Mouse (Mus musculus): ENCODE results near the gene Pard3b. TPM values are rescaled to one million over a fixed set of nuclear protein-coding genes. Genes with fewer than 3 reads are reported as not detected.

Pard3b gene
- polyA plus RNA-seq, 1 experiment from 2014 or later, result 17.9 TPM

DNA sequence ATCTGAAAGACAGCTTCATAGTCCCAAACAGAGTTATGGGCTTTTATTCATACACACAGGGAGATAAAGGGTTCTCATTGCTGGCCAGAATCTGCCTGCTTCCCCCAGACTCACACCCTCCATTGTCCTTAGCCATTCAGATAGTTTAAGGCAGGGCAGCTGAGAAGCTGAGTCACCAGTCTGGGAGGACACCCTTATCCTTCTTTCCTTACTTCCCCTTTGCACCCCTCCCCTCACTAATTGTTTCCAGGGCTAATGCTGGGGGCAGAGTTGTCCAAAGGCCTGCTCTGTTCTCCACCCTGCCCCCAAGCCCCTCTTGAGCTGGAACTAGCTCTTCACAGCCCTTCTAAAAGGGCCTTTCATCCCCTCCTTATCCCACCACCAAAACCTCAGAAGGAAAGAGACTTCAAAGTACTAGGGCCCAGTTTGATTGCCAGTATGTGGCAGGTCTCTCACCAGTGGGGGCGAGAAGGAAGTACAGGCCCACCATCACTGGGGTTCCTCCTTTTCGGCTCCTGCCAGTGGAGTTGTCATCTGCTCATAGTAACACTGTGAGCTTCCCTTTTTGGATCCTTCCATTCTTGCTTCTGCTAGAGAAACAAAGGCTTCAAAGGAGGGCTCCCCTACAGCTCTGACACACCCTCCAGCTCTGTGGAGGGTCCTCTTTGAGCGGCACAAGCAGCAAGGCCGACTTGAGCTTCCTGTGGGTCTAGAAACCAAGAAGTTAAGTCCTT lies 1040.2 kb downstream of the Pard3b start:
- H3K4me2 ChIP-seq, result no peak overlapping the region
- no peak for ATAC-seq (ENCODE audit: borderline replicate concordance, extremely low read depth, low FRiP score, low TSS enrichment)
- H3K36me3 ChIP-seq, result no peaks in the 10 kb centered on the region
- WGBS, result 49% methylated on average over 4 of the region's 4 CpGs
- no peak overlapping the region for H3K9ac ChIP-seq
- peaks cover 14% of the 10 kb centered on the region; the same call in 1 of the 2 replicates for H3K4me1 ChIP-seq
- no peak overlapping the region for H3K4me3 ChIP-seq
- no peaks in the 10 kb centered on the region for H3K27me3 ChIP-seq
- no peak overlapping the region for H3K27ac ChIP-seq
- no peaks in the 10 kb centered on the region for H3K9me3 ChIP-seq

DNA sequence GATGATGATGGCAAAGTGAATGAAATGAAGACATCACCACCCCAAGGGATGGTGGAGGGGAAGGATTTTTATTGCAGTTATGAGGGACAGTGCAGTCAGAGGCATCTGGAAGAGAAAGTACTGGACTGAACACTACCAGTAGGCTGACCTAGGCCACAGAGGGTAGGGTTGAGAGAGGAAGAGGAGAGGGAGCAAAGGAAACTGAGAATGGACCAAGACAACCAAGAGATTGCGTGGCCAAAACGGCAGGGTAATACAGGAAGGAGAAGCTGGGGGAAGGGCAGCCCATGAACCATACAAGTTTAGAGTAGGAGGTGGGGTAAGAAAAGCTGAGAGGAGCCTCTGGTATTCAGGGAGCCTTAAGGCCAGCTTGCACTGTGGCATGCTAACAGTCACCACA lies 1040.8 kb downstream of the Pard3b start:
- H3K27me3 ChIP-seq, result no peaks in the 10 kb centered on the region
- no peak overlapping the region for H3K4me2 ChIP-seq
- H3K36me3 ChIP-seq, result no peaks in the 10 kb centered on the region
- no peak overlapping the region for H3K27ac ChIP-seq
- H3K9ac ChIP-seq, result no peak overlapping the region
- no peak for ATAC-seq (ENCODE audit: borderline replicate concordance, extremely low read depth, low FRiP score, low TSS enrichment)
- no peaks in the 10 kb centered on the region for H3K9me3 ChIP-seq
- peaks cover 14% of the 10 kb centered on the region; the same call in 1 of the 2 replicates for H3K4me1 ChIP-seq
- 79% methylated on average over 2 of the region's 2 CpGs for WGBS
- H3K4me3 ChIP-seq, result no peak overlapping the region

DNA sequence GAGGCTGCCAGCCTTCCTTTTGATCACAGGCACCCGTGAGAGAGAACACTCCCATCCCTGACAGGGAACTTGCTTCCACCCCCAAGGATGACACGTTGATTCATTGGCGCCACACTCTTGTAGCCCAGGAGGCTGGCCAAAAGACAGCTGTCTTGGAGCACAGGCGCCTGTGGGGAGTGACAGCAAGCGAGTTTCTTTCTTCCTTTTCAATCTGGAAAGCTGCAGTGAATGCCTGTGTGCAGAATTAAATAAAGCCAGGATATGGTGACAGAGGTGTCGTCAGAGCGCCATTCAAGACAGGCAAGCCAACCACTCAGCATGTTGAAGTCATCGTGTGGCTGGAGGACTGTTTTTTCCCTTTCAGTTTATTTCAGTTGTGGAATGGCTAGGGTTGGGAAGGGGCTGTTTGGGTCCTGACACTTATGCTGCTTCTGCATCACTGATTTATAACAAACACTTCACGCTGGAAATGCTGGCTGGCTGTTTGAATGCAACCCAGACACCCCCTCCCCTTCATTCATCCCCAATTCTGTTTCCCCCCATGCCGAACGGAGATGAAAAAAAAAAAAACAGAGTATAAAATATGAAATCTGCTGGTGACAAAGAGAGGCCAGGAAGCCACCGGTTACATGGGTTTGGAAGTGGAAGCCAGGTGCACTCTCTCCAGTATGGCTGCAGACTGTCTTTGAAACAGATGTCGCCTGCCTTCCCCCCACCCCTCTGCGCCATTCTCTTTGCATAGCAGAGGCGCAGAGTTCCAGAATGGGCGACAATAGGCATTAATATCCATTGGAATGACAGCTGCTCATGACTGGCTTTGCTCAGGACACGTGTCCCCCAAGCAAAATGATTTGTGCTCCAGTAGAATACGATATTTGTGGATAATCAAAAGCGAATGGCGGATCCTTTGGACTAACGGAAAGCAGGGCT lies 1044.1 kb downstream of the Pard3b start:
- ATAC-seq (ENCODE audit: borderline replicate concordance, extremely low read depth, low FRiP score, low TSS enrichment), result peak; percentile 27; the same call in 1 of the 2 replicates
- Histone ChIP-seq H3K4me2 (peak overlapping the region; percentile 35), H3K36me3 (no peaks in the 10 kb centered on the region), H3K27me3 (no peaks in the 10 kb centered on the region), H3K27ac (no peak overlapping the region), H3K9me3 (no peaks in the 10 kb centered on the region), H3K4me3 (no peak overlapping the region), H3K9ac (no peak overlapping the region), H3K4me1 (peaks cover 14% of the 10 kb centered on the region; the same call in 1 of the 2 replicates)
- WGBS, result 40% methylated on average over 21 of the region's 21 CpGs

DNA sequence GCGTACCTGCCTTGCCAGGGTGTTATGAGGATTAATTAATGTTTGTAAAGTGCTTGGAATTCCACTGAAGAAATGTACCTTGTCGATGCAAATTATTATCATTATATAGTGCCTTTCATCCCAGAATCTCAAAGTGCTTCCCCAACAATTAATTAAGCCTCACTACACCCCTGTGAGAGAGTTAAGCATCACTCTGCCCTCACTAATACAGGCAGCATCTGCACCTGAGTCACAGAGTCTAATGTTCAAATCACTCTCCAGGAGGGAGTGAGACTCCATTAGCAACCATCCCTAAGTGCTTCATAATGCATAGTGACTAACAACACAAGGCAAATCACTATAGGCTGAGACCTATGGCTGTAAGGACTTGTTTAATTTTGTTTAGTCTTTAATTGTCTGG lies 1044.9 kb downstream of the Pard3b start:
- Histone ChIP-seq H3K36me3 (no peaks in the 10 kb centered on the region), H3K4me2 (no peak overlapping the region), H3K9ac (no peak overlapping the region), H3K9me3 (no peaks in the 10 kb centered on the region), H3K4me3 (no peak overlapping the region), H3K27ac (no peak overlapping the region), H3K27me3 (no peaks in the 10 kb centered on the region), H3K4me1 (peaks cover 14% of the 10 kb centered on the region; the same call in 1 of the 2 replicates)
- ATAC-seq (ENCODE audit: borderline replicate concordance, extremely low read depth, low FRiP score, low TSS enrichment), result no peak
- 74% methylated on average over 2 of the region's 2 CpGs for WGBS

DNA sequence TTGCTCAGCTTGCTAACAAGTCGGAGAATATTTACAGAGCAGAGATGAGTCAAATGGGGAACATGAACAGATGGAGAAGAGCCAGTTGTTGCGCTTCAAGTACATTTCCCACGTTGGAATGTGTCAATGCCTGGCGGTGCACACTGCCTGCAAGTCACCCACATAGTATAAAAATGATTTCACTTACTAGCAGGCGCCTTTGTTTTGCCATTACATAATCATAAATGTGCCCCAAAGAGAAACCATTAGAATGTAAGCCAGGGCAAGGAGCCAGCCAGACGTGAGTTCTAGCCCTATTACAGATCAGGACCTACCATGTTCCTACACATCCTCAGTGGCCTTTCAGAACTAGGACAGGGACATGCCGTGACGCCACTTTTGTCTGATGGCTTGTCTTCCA lies 1048.9 kb downstream of the Pard3b start:
- Histone ChIP-seq H3K9me3 (no peaks in the 10 kb centered on the region), H3K27me3 (no peaks in the 10 kb centered on the region), H3K36me3 (no peaks in the 10 kb centered on the region), H3K9ac (no peak overlapping the region), H3K4me2 (no peak overlapping the region), H3K4me3 (no peak overlapping the region), H3K4me1 (peaks cover 12% of the 10 kb centered on the region; the same call in 1 of the 2 replicates), H3K27ac (no peak overlapping the region)
- whole genome bisulfite sequencing, result 63% methylated on average over 8 of the region's 8 CpGs
- ATAC-seq (ENCODE audit: borderline replicate concordance, extremely low read depth, low FRiP score, low TSS enrichment), result no peak

DNA sequence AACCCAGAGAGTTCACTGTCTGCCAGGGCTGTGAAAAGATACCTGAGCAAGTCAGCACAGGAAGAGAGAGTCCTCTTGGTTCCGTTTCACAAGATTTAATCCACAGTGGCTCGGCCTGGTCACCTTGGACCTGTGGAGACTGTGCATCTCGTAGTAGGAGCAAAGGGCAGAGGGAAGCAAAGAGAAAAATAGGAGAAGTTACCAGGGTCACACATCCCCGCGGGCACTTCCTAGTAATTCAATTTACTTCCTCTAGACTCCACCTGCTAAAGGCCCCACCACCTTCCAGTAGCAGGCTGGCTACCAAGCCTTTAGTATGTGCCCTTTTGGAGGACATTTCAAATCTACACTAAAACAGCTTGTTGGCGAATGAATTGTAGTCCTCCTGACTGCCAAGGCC lies 1052.6 kb downstream of the Pard3b start:
- H3K27ac ChIP-seq, result no peak overlapping the region
- no peak for ATAC-seq (ENCODE audit: borderline replicate concordance, extremely low read depth, low FRiP score, low TSS enrichment)
- H3K4me1 ChIP-seq, result 0 out of 2 replicates have a peak, but pooled peaks cover 6% of the 10 kb centered on the region
- no peak overlapping the region for H3K4me3 ChIP-seq
- H3K4me2 ChIP-seq, result no peak overlapping the region
- 82% methylated on average over 6 of the region's 6 CpGs for WGBS
- no peaks in the 10 kb centered on the region for H3K9me3 ChIP-seq
- H3K36me3 ChIP-seq, result no peaks in the 10 kb centered on the region
- H3K27me3 ChIP-seq, result no peaks in the 10 kb centered on the region
- no peak overlapping the region for H3K9ac ChIP-seq

Measured in lung, embryonic 15.5 days (tissue).